In genomic region chr13:56181424-56181823, GRCm38 (mm10) we compare ENCODE assay signal across 17 mouse cellular contexts. TPM values are rescaled to one million over a fixed set of nuclear protein-coding genes. Genes with fewer than 3 reads are reported as not detected.
A peak's percentile ranks its signal among the peaks of the same experiment; 100 is the strongest.
DNase-seq lines count a peak whose midpoint lies in the region; ATAC-seq and TF ChIP-seq lines count a peak whose summit lies in the region.
"Had no signal": no experiment of that assay in that cellular context is flagged by ENCODE, and none has a peak within 500 bp of the region (broad histone marks: within the 10 kb centered on the region; RNA-seq: fewer than 3 reads in every experiment).

No protein-coding gene starts in this region.

- no peak for TF ChIP-seq CTCF in liver, adult 2 months (IDR thresholded peaks at IDR 0.05; ENCODE audit: low read depth, low read length)
- TF ChIP-seq CTCF in bone marrow macrophage, adult 2 months (IDR thresholded peaks at IDR 0.05; ENCODE audit: low read depth, low read length): no peak

- no peaks in the 10 kb centered on the region for H3K36me3 ChIP-seq in heart, embryonic 10.5 days
- H3K36me3 ChIP-seq in liver, adult 2 months (ENCODE audit: control insufficient read depth, insufficient read depth, low read length): no peaks in the 10 kb centered on the region
- no peaks in the 10 kb centered on the region for H3K36me3 ChIP-seq in liver, embryonic 11.5 days (ENCODE audit: control insufficient read depth, insufficient read depth, low read length)
- no peaks in the 10 kb centered on the region for H3K36me3 ChIP-seq in macrophage (ENCODE audit: inconsistent target)
- H3K36me3 ChIP-seq: forebrain, embryonic 15.5 days; G1E; hindbrain, embryonic 15.5 days had no signal

- no peaks in the 10 kb centered on the region for H3K9me3 ChIP-seq in heart, embryonic 10.5 days
- H3K9me3 ChIP-seq in liver, embryonic 11.5 days (ENCODE audit: control insufficient read depth, low read length): no peaks in the 10 kb centered on the region
- H3K9me3 ChIP-seq: forebrain, embryonic 15.5 days; G1E; hindbrain, embryonic 15.5 days had no signal

- H3K4me1 ChIP-seq in heart, embryonic 10.5 days: no peaks in the 10 kb centered on the region
- no peaks in the 10 kb centered on the region for H3K4me1 ChIP-seq in liver, adult 2 months (ENCODE audit: control insufficient read depth, insufficient read depth, low read length)
- no peaks in the 10 kb centered on the region for H3K4me1 ChIP-seq in liver, embryonic 11.5 days (replicated peaks; ENCODE audit: control insufficient read depth, insufficient read depth, low read length)
- peaks cover 63% of the 10 kb centered on the region for H3K4me1 ChIP-seq in bone marrow macrophage, adult 2 months (ENCODE audit: control insufficient read depth, insufficient read depth, low read length)
- H3K4me1 ChIP-seq: forebrain, embryonic 15.5 days; hindbrain, embryonic 15.5 days had no signal

- DNase-seq in heart, adult 11 months: peak; percentile 98
- DNase-seq in heart, embryonic 10.5 days (ENCODE audit: low spot score): no peak
- DNase-seq in liver, adult 2 months (ENCODE audit: extremely low read depth, low read depth, low spot score): peak; percentile 47
- no peak for DNase-seq in liver, embryonic 11.5 days (ENCODE audit: low spot score)
- DNase-seq in frontal cortex, postnatal 25 days (ENCODE audit: low spot score in 2 of 2): no peak
- DNase-seq in MN1 (ENCODE audit: low spot score): no peak
- DNase-seq: cerebellum, postnatal 36 days; gastrocnemius, postnatal 36 days; kidney, postnatal 36 days; right cerebral cortex, postnatal 4 days; thymus, postnatal 25 days had no signal

- H3K27ac ChIP-seq in heart, embryonic 10.5 days: no peak overlapping the region
- H3K27ac ChIP-seq in liver, adult 2 months (replicated peaks; ENCODE audit: insufficient read depth, low read depth, low read length): no peak overlapping the region
- no peak overlapping the region for H3K27ac ChIP-seq in liver, embryonic 11.5 days (ENCODE audit: low read depth, low read length)
- peak overlapping the region; percentile 89 for H3K27ac ChIP-seq in bone marrow macrophage, adult 2 months (ENCODE audit: insufficient read depth, low read depth, low read length)
- H3K27ac ChIP-seq in macrophage: peak overlapping the region; percentile 97
- H3K27ac ChIP-seq: forebrain, embryonic 15.5 days; hindbrain, embryonic 15.5 days had no signal

- H3K79me2 ChIP-seq in liver, adult 2 months (ENCODE audit: control insufficient read depth, insufficient read depth, low read length): no peaks in the 10 kb centered on the region
- H3K79me2 ChIP-seq in macrophage (ENCODE audit: inconsistent target): peaks cover 21% of the 10 kb centered on the region

- no peak overlapping the region for H3K4me3 ChIP-seq in heart, embryonic 10.5 days
- no peak overlapping the region for H3K4me3 ChIP-seq in liver, adult 2 months (ENCODE audit: insufficient read depth, low read depth, low read length)
- H3K4me3 ChIP-seq in liver, embryonic 11.5 days (ENCODE audit: low read depth, low read length): no peak overlapping the region
- no peak overlapping the region for H3K4me3 ChIP-seq in bone marrow macrophage, adult 2 months (ENCODE audit: insufficient read depth, low read length)
- no peak overlapping the region for H3K4me3 ChIP-seq in macrophage (ENCODE audit: inconsistent target)
- H3K4me3 ChIP-seq: forebrain, embryonic 15.5 days; hindbrain, embryonic 15.5 days had no signal

- ATAC-seq in liver, embryonic 11.5 days (replicated peaks; ENCODE audit: low FRiP score): no peak
- ATAC-seq: activated CD4-positive, CD25-positive, alpha-beta regulatory T cell, adult 4 months; forebrain, embryonic 15.5 days had no signal

- 68% methylated on average over 8 of the region's 8 CpGs for WGBS in heart, embryonic 10.5 days
- 63% methylated on average over 8 of the region's 8 CpGs for WGBS in liver, adult 2 months
- 47% methylated on average over 8 of the region's 8 CpGs for WGBS in liver, embryonic 11.5 days
- 1% methylated on average over 8 of the region's 8 CpGs for WGBS in macrophage (ENCODE audit: missing documents)

- H3K9ac ChIP-seq in liver, adult 2 months (ENCODE audit: low read depth, low read length): no peak overlapping the region
- no peak overlapping the region for H3K9ac ChIP-seq in liver, embryonic 11.5 days (ENCODE audit: low read depth, low read length)
- H3K9ac ChIP-seq: forebrain, embryonic 15.5 days; hindbrain, embryonic 15.5 days had no signal

- H3K4me2 ChIP-seq in liver, embryonic 11.5 days: no peak overlapping the region
- H3K4me2 ChIP-seq: forebrain, embryonic 15.5 days; hindbrain, embryonic 15.5 days had no signal

- TF ChIP-seq POLR2A in liver, adult 2 months (IDR thresholded peaks at IDR 0.05; ENCODE audit: extremely low read depth, insufficient read depth, low read length): no peak
- TF ChIP-seq POLR2A in bone marrow macrophage, adult 2 months (IDR thresholded peaks at IDR 0.05; ENCODE audit: borderline replicate concordance, low read depth, low read length): no peak

- peaks cover 44% of the 10 kb centered on the region for H3K27me3 ChIP-seq in heart, embryonic 10.5 days (ENCODE audit: insufficient read depth, poor library complexity, severe bottlenecking)
- H3K27me3 ChIP-seq in liver, adult 2 months (ENCODE audit: control insufficient read depth, insufficient read depth, low read length): no peaks in the 10 kb centered on the region
- no peaks in the 10 kb centered on the region for H3K27me3 ChIP-seq in liver, embryonic 11.5 days (replicated peaks; ENCODE audit: control insufficient read depth, insufficient read depth, low read length)
- H3K27me3 ChIP-seq: forebrain, embryonic 15.5 days; hindbrain, embryonic 15.5 days had no signal

RNA-seq across cellular contexts. Expression of gene Tifab, which starts 2.7 kb away (rescaled TPM):
- polyA plus RNA-seq in heart, embryonic 10.5 days (2016; fragmentation: Nextera tagmentation; extraction: Ambion mirVana): 0.31 and 1.0 TPM in 2 replicates
- total RNA-seq in liver, adult 2 months (2014; rRNA removed): 1.1 and 1.2 TPM in 2 replicates
- polyA plus RNA-seq in liver, adult 2 months (2012; rRNA removed): 1.0 and 1.9 TPM in 2 replicates
- polyA plus RNA-seq in liver, embryonic 11.5 days (2014; fragmentation: Nextera tagmentation; extraction: Ambion mirVana): 1.9 and 2.2 TPM in 2 replicates
- 107 and 112 TPM in 2 replicates for polyA plus RNA-seq in bone marrow macrophage, adult 2 months (2012; ENCODE audit: insufficient read depth, insufficient read length, missing spikeins)
- total RNA-seq in macrophage (2018; cell fraction: chromatin; rRNA removed): 10 to 100 TPM in 13 of 26 experiments, 1 to 10 TPM in 12, under 1 TPM in 1; 0.87 to 66.4 (median 10.8) TPM
- total RNA-seq in macrophage (2018; cell fraction: cytosol; rRNA removed): 10 to 100 TPM in 25 of 26 experiments, 1 to 10 TPM in 1; 6.9 to 68.5 (median 45.6) TPM
- total RNA-seq in macrophage (2018; cell fraction: nucleus; rRNA removed): 10 to 100 TPM in 20 of 26 experiments, 1 to 10 TPM in 6; 5.7 to 83.4 (median 17.4) TPM
- polyA plus RNA-seq in macrophage (2018): 17.5 to 60.8 TPM (median 44.2 TPM) in 3 replicates
- polyA plus RNA-seq: G1E had no signal

RNA-seq across cellular contexts. Expression of gene H2afy, which starts 45.3 kb away (rescaled TPM):
- polyA plus RNA-seq in heart, embryonic 10.5 days (2016; fragmentation: Nextera tagmentation; extraction: Ambion mirVana): 134 and 287 TPM in 2 replicates
- 52.7 and 56.2 TPM in 2 replicates for total RNA-seq in liver, adult 2 months (2014; rRNA removed)
- 65.9 and 73.6 TPM in 2 replicates for polyA plus RNA-seq in liver, adult 2 months (2012; rRNA removed)
- polyA plus RNA-seq in liver, embryonic 11.5 days (2014; fragmentation: Nextera tagmentation; extraction: Ambion mirVana): 230 and 233 TPM in 2 replicates
- polyA plus RNA-seq in bone marrow macrophage, adult 2 months (2012; ENCODE audit: insufficient read depth, insufficient read length, missing spikeins): 179 and 191 TPM in 2 replicates
- total RNA-seq in macrophage (2018; cell fraction: chromatin; rRNA removed): 100 to 1,000 TPM; 256 to 801 (median 305) TPM
- 100 to 1,000 TPM in 25 of 26 experiments, 10 to 100 TPM in 1; 96.6 to 142 (median 118) TPM for total RNA-seq in macrophage (2018; cell fraction: cytosol; rRNA removed)
- 100 to 1,000 TPM; 122 to 541 (median 233) TPM for total RNA-seq in macrophage (2018; cell fraction: nucleus; rRNA removed)
- polyA plus RNA-seq in macrophage (2018): 96.3 to 139 TPM (median 138 TPM) in 3 replicates

Comparison
In these comparisons a context has a peak if more than half of its experiments do, and no peak if none do; other contexts are left out.
1. DNase-seq: peak in heart, adult 11 months (single experiment) and liver, adult 2 months (single experiment); none in heart, embryonic 10.5 days (single experiment), liver, embryonic 11.5 days (single experiment), frontal cortex, postnatal 25 days (0 of 2) and MN1 (single experiment).
2. H3K27ac ChIP-seq: peak in bone marrow macrophage, adult 2 months (single experiment) and macrophage (single experiment); none in heart, embryonic 10.5 days (single experiment), liver, adult 2 months (single experiment) and liver, embryonic 11.5 days (single experiment).